Mouse (Mus musculus): ENCODE measurements at regions not wholly inside any gene's neighbourhood (a gene's known extent, or its start where the extent isn't known, plus 50 kb on each side); places are given as distances from the start of the nearest gene placed in this dataset.

GRCm38 (mm10) chr1:146955688-146956214 is 461.2 kb downstream of the Brinp3 start:
- Histone ChIP-seq H3K4me1 (replicated peaks) (no peaks in the 10 kb centered on the region), H3K4me3 (replicated peaks) (no peak overlapping the region), H3K27me3 (replicated peaks) (no peaks in the 10 kb centered on the region), H3K4me2 (replicated peaks) (no peak overlapping the region), H3K9me3 (no peaks in the 10 kb centered on the region), H3K36me3 (no peaks in the 10 kb centered on the region), H3K9ac (no peak overlapping the region), H3K27ac (no peak overlapping the region)
- no peak for ATAC-seq
- WGBS = 66% methylated on average over 5 of the region's 5 CpGs

- H3K4me1 ChIP-seq (replicated peaks) = no peaks in the 10 kb centered on the region
- H3K4me2 ChIP-seq (replicated peaks) = no peak overlapping the region
- H3K36me3 ChIP-seq = no peaks in the 10 kb centered on the region
- no peak overlapping the region for H3K27ac ChIP-seq
- H3K4me3 ChIP-seq (replicated peaks) = no peak overlapping the region
- H3K9me3 ChIP-seq = no peaks in the 10 kb centered on the region
- H3K27me3 ChIP-seq (replicated peaks) = no peaks in the 10 kb centered on the region
- no peak for ATAC-seq
- H3K9ac ChIP-seq = no peak overlapping the region
Measured at GRCm38 (mm10) chr1:146956347-146956746, 461.8 kb downstream of the Brinp3 start.

- H3K9me3 ChIP-seq = no peaks in the 10 kb centered on the region
- 64% methylated on average over 3 of the region's 3 CpGs for WGBS
- no peak overlapping the region for H3K9ac ChIP-seq
- no peaks in the 10 kb centered on the region for H3K36me3 ChIP-seq
- H3K4me3 ChIP-seq (replicated peaks) = no peak overlapping the region
- no peak overlapping the region for H3K4me2 ChIP-seq (replicated peaks)
- peak; percentile 93 for ATAC-seq
- H3K27ac ChIP-seq = no peak overlapping the region
- no peaks in the 10 kb centered on the region for H3K4me1 ChIP-seq (replicated peaks)
- H3K27me3 ChIP-seq (replicated peaks) = no peaks in the 10 kb centered on the region
Measured at GRCm38 (mm10) chr1:146960448-146960847, 465.9 kb downstream of the Brinp3 start.

GRCm38 (mm10) chr1:146967534-146967933 is 473.0 kb downstream of the Brinp3 start:
- H3K9ac ChIP-seq = no peak overlapping the region
- H3K9me3 ChIP-seq = no peaks in the 10 kb centered on the region
- no peak for ATAC-seq
- H3K27me3 ChIP-seq (replicated peaks) = no peaks in the 10 kb centered on the region
- no peaks in the 10 kb centered on the region for H3K36me3 ChIP-seq
- no peaks in the 10 kb centered on the region for H3K4me1 ChIP-seq (replicated peaks)
- H3K4me3 ChIP-seq (replicated peaks) = no peak overlapping the region
- H3K27ac ChIP-seq = no peak overlapping the region
- H3K4me2 ChIP-seq (replicated peaks) = no peak overlapping the region

GRCm38 (mm10) chr1:146967993-146968392 is 473.4 kb downstream of the Brinp3 start:
- ATAC-seq = no peak
- H3K4me1 ChIP-seq (replicated peaks) = no peaks in the 10 kb centered on the region
- no peak overlapping the region for H3K4me3 ChIP-seq (replicated peaks)
- H3K4me2 ChIP-seq (replicated peaks) = no peak overlapping the region
- WGBS = 82% methylated on average over 2 of the region's 2 CpGs
- no peaks in the 10 kb centered on the region for H3K27me3 ChIP-seq (replicated peaks)
- no peak overlapping the region for H3K27ac ChIP-seq
- no peaks in the 10 kb centered on the region for H3K36me3 ChIP-seq
- H3K9ac ChIP-seq = no peak overlapping the region
- H3K9me3 ChIP-seq = no peaks in the 10 kb centered on the region

- no peaks in the 10 kb centered on the region for H3K4me1 ChIP-seq (replicated peaks)
- H3K27ac ChIP-seq = no peak overlapping the region
- H3K27me3 ChIP-seq (replicated peaks) = no peaks in the 10 kb centered on the region
- H3K4me3 ChIP-seq (replicated peaks) = no peak overlapping the region
- H3K9ac ChIP-seq = no peak overlapping the region
- H3K36me3 ChIP-seq = no peaks in the 10 kb centered on the region
- H3K4me2 ChIP-seq (replicated peaks) = no peak overlapping the region
- ATAC-seq = no peak
- WGBS = 70% methylated on average over 5 of the region's 5 CpGs
- no peaks in the 10 kb centered on the region for H3K9me3 ChIP-seq
Measured at GRCm38 (mm10) chr1:146983433-146984186, 489.1 kb downstream of the Brinp3 start.

GRCm38 (mm10) chr1:147000018-147000417 is 505.5 kb downstream of the Brinp3 start:
- H3K36me3 ChIP-seq = no peaks in the 10 kb centered on the region
- no peak overlapping the region for H3K27ac ChIP-seq
- WGBS = 56% methylated on average over 2 of the region's 2 CpGs
- no peaks in the 10 kb centered on the region for H3K27me3 ChIP-seq (replicated peaks)
- 0 out of 2 replicates have a peak, but pooled peaks have one; percentile 12 for ATAC-seq
- H3K9me3 ChIP-seq = no peaks in the 10 kb centered on the region
- H3K4me2 ChIP-seq (replicated peaks) = no peak overlapping the region
- no peak overlapping the region for H3K9ac ChIP-seq
- H3K4me3 ChIP-seq (replicated peaks) = no peak overlapping the region
- H3K4me1 ChIP-seq (replicated peaks) = no peaks in the 10 kb centered on the region

- Histone ChIP-seq H3K9me3 (no peaks in the 10 kb centered on the region), H3K4me3 (replicated peaks) (no peak overlapping the region), H3K27ac (no peak overlapping the region), H3K36me3 (no peaks in the 10 kb centered on the region), H3K4me2 (replicated peaks) (no peak overlapping the region), H3K4me1 (replicated peaks) (no peaks in the 10 kb centered on the region), H3K27me3 (replicated peaks) (no peaks in the 10 kb centered on the region), H3K9ac (no peak overlapping the region)
- no peak for ATAC-seq
- WGBS = 59% methylated on average over 2 of the region's 2 CpGs
Measured at GRCm38 (mm10) chr1:147047714-147048113, 553.2 kb downstream of the Brinp3 start.

- no peak overlapping the region for H3K9ac ChIP-seq
- no peaks in the 10 kb centered on the region for H3K9me3 ChIP-seq
- H3K4me3 ChIP-seq (replicated peaks) = no peak overlapping the region
- ATAC-seq = no peak
- no peak overlapping the region for H3K4me2 ChIP-seq (replicated peaks)
- no peaks in the 10 kb centered on the region for H3K36me3 ChIP-seq
- no peaks in the 10 kb centered on the region for H3K4me1 ChIP-seq (replicated peaks)
- H3K27ac ChIP-seq = no peak overlapping the region
- no peaks in the 10 kb centered on the region for H3K27me3 ChIP-seq (replicated peaks)
- WGBS = 44% methylated on average over 2 of the region's 2 CpGs
Measured at GRCm38 (mm10) chr1:147058504-147058903, 563.9 kb downstream of the Brinp3 start.

GRCm38 (mm10) chr1:147074166-147074565 is 579.6 kb downstream of the Brinp3 start:
- Histone ChIP-seq H3K27ac (no peak overlapping the region), H3K36me3 (no peaks in the 10 kb centered on the region), H3K4me1 (replicated peaks) (no peaks in the 10 kb centered on the region), H3K9ac (no peak overlapping the region), H3K4me3 (replicated peaks) (no peak overlapping the region), H3K4me2 (replicated peaks) (no peak overlapping the region), H3K27me3 (replicated peaks) (no peaks in the 10 kb centered on the region), H3K9me3 (no peaks in the 10 kb centered on the region)
- no peak for ATAC-seq
- WGBS = 87% methylated on average over 11 of the region's 11 CpGs

GRCm38 (mm10) chr1:147084129-147084799 is 589.7 kb downstream of the Brinp3 start:
- Histone ChIP-seq H3K4me1 (replicated peaks) (no peaks in the 10 kb centered on the region), H3K27me3 (replicated peaks) (no peaks in the 10 kb centered on the region), H3K9ac (no peak overlapping the region), H3K4me2 (replicated peaks) (no peak overlapping the region), H3K9me3 (no peaks in the 10 kb centered on the region), H3K27ac (no peak overlapping the region), H3K4me3 (replicated peaks) (no peak overlapping the region), H3K36me3 (no peaks in the 10 kb centered on the region)
- no peak for ATAC-seq
- WGBS = 51% methylated on average over 5 of the region's 5 CpGs

GRCm38 (mm10) chr1:147125541-147125940 is 631.0 kb downstream of the Brinp3 start:
- ATAC-seq = no peak
- Histone ChIP-seq H3K9ac (no peak overlapping the region), H3K27ac (no peak overlapping the region), H3K27me3 (replicated peaks) (no peaks in the 10 kb centered on the region), H3K9me3 (no peaks in the 10 kb centered on the region), H3K4me3 (replicated peaks) (no peak overlapping the region), H3K4me2 (replicated peaks) (no peak overlapping the region), H3K4me1 (replicated peaks) (no peaks in the 10 kb centered on the region), H3K36me3 (no peaks in the 10 kb centered on the region)

- H3K4me1 ChIP-seq (replicated peaks) = no peaks in the 10 kb centered on the region
- H3K4me3 ChIP-seq (replicated peaks) = no peak overlapping the region
- H3K27ac ChIP-seq = no peak overlapping the region
- no peaks in the 10 kb centered on the region for H3K36me3 ChIP-seq
- no peak overlapping the region for H3K9ac ChIP-seq
- no peaks in the 10 kb centered on the region for H3K27me3 ChIP-seq (replicated peaks)
- no peak for ATAC-seq
- WGBS = 48% methylated on average over 2 of the region's 2 CpGs
- no peaks in the 10 kb centered on the region for H3K9me3 ChIP-seq
- no peak overlapping the region for H3K4me2 ChIP-seq (replicated peaks)
Measured at GRCm38 (mm10) chr1:147138176-147138575, 643.6 kb downstream of the Brinp3 start.
